Mouse (Mus musculus): ENCODE data around the gene Tanc2. TPM values are rescaled to one million over a fixed set of nuclear protein-coding genes. Genes with fewer than 3 reads are reported as not detected.

The Tanc2 gene
- total RNA-seq, 2 experiments from 2014 or later = 201 to 216 TPM

Small RNA genes within 50 kb of the gene (microRNA-seq; reads per million reads assigned to microRNA genes)
- 0 reads per million in 2 experiments for gene Gm23990

Other genes starting within 250 kb of the Tanc2 start
- gene March10, start 133.3 kb upstream of the Tanc2 start, total RNA-seq (2021) = 1 to 10 TPM; 1.6 to 2.0 TPM

Measured in left cerebral cortex, adult 18-20 months (tissue).